Mouse (Mus musculus) urinary bladder, postnatal 14 days (tissue): ENCODE measurements at regions not wholly inside any gene's neighbourhood (a gene's known extent, or its start where the extent isn't known, plus 50 kb on each side); places are given as distances from the start of the nearest gene placed in this dataset.
"Not testable (repeated sequence)": the region's sequence is repeated elsewhere in the genome, so short reads cannot be mapped to it uniquely, and the experiment has no call there.

Source experiments
- DNase-seq: peaks from one replicate; pipeline ENCODE4 v3.0.0; 2021; ENCODE audit warnings: low spot score

DNA sequence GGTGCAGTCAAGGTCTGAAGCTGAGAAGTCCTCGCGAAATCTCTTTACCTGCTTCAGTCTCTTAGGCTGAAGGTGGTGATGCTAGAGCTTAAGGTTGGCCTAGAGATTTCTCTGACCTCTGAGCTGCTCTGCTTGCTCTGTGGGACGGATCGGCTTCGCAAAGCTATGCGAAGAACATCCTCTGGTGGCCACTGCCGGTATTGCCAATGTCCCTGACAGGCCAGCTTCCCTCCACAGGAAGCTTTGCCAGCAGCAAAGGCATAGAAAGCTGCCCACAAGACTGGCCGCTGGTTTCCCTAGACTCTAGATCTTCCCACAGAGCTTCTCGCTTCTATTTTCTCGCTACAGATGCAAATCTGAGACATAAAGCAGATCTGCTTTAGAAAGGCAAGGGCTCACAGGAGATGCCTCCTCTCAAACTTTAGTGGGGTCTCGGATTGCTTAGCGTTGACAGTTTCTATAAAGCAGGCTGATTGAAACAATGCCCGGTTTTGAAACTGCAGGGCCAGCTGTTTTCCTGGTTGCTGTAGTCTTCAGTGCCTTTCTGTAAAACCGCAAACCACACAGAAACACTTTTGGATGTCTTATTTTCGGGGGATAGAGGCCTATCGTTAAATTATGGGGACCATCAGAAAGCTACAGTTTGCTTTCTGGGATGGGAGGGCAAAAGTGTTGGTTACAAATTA, 153.7 kb downstream of the Car8 start:
- DNase-seq: peak; percentile 73

DNA sequence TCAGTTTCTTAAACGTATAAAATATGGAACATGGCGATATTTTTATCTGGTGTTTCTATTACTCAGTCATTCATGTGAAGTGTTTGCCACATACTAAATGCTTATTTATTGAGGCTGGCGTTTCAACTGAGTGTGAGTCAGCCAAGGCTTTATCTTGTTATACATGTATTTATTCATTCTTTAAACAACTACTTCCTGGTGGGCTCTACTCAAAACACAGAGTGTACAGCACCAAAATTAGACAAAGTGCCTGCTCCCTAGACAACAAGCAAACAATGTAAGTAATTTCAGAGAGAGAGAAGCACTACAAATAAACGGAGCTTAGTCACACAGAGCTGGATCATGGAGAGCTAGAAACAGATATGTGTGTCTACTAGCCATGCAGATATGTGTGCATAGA, 159.5 kb downstream of the Car8 start:
- no peak for DNase-seq

DNA sequence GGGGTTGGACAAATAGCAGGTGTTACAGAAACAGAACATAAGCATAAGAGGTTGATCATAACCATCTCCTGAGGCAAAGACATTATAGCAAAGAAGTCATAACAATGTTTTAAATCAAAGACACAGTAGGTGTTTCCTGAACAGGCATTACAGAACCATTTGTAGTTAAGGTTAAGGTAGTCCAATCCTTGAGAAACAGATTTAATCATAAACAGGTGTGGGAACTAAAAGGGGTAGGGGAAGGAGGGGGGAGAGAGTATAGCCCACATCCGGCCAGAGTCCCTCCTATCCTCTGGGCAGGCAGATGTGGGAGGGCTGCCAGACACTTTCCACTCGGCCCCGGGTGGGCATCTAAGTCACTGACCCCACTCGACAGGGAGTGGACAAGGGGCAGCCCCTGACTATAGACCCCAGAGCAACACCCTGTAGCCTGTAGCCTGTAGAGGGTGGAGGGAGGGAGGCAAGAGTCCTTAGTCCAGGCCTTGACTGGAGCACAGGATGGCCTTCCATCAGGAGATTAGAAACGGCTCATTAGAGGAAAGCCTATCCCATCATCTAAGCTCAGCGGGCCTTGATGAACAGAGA, 165.8 kb downstream of the Car8 start:
- DNase-seq: no peak

DNA sequence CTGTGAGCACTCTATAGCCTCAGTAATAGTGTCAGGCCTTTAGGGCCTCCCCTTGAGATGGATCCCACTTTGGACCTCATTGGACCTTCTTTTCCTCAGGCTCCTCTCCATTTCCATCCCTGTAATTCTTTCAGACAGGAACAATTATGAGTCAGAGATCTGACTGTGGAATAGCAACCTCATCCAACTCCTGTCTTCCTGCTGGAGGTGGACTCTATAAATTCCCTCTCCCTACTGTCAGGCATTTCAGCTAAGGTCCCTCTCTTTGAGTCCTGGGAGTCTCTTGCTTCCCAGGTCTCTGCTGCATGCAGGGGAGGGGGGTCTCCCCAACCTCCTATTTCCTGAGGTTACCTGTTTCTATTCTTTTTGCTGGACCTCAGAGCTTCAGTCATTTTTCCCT, 168.1 kb downstream of the Car8 start:
- not testable (repeated sequence) for DNase-seq

DNA sequence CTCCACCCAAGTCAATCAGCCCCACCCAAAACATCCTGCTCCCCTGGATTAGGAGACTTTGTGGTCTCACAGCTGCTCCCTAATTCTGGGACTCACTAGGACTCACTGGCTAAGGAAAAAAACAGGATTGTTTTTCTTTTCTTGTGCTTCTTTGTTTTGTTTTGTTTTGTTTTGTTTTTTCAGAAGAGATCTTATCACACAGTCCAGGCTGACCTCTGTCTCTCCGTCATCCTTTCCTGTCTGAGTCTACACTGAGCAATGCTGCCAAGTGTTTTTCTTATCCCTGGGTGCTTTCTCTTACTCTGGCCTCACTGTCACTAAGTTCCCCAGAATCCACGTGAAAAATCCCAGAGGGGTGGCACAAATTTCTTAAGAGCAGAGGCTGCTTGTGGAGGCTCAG, 170.8 kb downstream of the Car8 start:
- DNase-seq: no peak

DNA sequence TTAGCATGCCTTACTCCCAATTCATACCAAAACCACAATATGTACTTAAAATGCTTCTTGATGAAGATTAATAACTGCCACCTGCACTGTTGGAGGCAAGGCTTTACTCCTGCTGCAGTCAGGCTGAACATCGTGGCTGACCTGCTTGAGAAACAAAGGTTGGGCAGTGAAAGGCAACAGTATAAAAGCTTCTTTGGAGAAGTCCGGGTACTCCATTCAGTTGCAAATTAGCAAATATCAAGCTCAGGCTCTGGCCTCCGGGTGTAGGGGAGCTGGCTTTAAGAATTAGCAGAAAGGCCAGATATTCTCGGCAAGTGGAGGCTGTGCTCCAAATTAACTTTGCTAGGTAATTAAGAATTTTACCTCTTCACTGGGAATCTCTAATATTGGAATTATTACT, 197.1 kb downstream of the Car8 start:
- no peak for DNase-seq

DNA sequence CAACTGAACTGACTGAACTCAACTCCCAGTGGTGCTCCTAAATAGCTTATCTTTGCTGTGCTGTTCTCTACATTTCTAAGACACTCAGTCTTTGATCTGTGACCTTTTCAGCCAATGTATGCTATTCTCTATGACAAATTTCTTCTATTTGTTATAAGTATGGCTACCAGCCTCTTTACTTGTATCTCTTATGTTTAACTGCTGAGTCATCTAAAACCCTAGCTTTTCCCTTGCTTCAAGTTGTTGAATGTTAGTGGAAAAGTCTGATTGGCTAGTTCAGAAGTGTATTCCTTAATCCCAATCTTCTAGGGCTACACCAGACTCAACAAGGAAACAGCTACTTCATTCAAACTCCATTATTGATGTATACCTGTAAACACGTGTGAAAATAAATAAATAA, 201.0 kb downstream of the Car8 start:
- no peak for DNase-seq

DNA sequence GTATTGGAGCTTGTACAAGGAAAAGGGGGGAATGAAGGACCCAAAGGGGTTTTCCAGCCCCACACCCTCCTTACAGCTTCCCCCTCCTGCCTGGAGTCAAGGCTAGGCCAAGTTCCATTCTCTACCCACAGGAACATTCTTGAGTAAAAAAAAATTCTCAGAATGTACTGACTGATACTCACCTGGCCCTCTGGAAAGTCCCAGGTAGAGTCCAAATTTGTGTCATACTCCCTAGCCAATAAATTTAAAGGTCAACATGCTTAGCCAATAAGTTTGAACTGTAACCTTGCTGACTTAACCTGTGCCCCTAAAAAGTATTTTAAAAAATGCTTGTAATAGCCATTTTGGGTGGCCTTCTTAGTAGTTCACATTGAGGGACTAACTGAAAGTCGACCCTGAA, 205.4 kb downstream of the Car8 start:
- DNase-seq: not testable (repeated sequence)

DNA sequence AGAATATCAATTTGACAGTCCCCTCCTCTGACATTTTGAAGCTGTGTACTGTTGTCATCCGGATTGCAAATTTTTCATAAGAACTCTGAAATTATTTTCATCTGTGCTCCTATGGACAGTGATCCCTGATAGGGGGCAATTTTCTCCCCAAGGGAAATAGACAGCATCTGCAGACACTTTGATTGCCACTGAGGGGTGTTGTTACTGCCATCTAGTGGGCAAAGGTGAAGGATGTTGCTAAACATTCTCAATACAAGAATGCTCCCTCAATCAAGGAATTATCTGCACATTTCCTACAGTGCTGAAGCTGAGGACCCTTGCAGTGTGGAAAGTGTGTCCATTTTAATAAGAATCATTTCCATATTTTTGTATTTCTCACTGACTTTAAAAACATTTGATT, 233.7 kb downstream of the Car8 start:
- DNase-seq: peak; percentile 18

DNA sequence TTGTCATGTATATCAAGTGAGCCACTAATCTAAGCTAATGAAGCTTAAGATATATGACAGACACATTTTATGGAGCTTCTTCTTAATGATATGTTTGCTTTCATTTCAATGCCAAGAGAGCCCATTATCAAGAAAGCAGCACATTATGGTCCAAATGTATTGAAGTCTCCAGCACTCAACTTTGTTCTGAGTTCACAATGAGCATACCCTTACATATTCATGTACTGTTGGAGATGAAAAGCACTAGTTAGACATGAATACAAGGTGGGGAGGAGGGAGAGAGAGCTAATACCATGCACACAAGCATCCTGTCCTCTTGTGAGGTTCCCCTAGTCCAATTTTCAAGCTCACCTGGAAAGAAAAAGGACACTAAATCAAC, 241.3 kb downstream of the Car8 start:
- DNase-seq: no peak

DNA sequence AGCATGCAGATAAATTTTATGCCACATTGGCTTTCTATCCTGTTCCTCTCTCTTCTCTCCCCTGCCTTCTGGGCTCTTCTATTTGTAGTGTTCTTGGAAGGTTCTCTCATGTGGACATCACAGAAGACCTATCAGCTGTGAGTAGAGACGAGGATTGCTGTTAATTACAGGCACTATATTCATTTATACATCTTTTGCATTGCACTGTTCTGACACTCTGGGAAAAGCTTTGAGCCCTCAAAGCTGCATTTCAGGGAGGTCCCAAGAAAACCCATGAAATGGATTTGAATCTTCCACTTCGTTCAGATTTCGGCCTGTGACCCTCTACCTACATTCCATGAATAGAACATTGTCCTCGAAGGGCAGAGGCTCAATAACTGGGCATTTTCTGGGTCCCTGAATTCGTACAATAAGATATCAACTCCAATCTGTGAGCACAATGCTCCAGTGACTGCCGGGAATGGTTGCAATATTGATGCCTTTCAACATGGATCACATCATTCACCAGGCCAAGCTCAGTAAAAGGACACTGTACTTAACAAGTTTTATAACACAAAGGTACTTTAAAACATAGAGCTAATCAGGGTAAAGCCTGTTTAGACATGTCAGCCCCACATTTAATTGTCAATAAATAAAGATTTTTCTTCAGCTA, 241.8 kb downstream of the Car8 start:
- DNase-seq: no peak

DNA sequence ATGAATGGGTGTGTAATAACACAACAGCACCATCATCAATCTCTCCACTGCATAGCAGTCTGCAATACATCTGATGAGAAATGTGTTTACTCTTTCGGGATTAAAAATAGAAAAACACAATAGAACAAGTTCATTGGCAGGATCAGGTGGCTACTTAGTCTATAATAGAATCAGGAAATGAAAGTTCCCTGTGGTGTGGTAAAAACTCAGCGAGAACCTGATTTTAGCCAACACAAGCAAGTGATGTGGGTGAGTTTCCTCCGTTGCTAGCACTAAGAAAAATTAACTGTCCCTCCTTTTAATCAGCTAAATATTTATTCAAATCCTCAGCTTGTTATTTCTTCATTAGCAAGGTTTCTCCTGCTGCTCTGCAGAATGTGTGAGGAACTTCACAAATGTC, 245.9 kb downstream of the Car8 start:
- no peak for DNase-seq

DNA sequence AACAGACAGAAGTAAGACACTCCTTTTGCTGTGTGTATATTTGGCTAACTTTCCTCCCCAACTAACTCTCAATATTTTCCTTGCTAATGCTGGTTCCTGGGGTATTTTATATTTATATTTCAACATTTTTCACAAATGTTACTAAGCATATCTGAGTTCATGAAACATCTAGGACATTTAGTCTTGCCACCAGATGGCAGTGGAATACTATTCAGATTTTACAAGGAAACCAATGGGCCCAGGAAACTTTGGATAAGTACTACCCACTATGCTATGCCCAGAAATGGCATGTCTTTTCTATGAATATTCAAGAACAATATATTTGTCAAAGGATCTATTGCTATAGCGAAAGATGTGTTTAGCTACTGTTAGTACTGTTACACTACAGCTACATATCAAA, 251.1 kb downstream of the Car8 start:
- DNase-seq: no peak

DNA sequence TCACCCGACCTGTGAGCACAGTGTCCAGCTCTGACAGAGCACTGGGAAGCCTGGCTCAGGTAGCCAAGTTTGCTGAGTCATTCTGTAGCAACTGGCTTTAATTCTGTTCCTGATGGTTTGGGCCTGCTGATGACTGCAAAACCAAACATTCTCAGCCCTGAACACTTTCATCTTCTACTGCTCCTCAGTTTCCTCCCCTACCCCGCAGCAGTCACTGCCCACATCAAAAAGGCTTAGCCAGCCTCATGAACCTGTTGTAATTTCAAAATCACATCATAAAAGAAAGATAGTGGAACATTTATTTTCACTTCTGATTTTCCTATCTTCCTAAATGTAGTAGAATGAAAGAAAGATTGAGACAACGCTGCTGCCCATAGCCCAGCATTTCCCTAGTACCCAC, 251.5 kb downstream of the Car8 start:
- no peak for DNase-seq

DNA sequence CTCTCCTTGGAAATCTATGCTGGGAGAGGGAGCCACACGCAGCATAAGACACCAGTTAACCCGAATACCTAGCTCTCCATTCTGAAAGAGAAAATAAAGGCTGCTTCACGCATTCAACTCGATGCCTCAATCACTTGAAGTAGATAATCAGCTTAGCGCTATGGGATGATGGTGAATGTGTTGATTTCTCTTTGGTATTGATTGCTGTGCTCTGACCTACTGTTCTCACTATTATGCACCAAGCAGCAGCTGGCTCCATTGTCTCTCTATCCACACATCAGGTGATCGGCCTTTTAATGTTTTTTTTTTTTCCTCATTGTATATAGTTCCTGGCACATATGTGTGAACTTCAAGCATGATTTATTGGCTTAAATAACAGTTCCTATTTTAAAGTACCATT, 254.0 kb downstream of the Car8 start:
- no peak for DNase-seq

DNA sequence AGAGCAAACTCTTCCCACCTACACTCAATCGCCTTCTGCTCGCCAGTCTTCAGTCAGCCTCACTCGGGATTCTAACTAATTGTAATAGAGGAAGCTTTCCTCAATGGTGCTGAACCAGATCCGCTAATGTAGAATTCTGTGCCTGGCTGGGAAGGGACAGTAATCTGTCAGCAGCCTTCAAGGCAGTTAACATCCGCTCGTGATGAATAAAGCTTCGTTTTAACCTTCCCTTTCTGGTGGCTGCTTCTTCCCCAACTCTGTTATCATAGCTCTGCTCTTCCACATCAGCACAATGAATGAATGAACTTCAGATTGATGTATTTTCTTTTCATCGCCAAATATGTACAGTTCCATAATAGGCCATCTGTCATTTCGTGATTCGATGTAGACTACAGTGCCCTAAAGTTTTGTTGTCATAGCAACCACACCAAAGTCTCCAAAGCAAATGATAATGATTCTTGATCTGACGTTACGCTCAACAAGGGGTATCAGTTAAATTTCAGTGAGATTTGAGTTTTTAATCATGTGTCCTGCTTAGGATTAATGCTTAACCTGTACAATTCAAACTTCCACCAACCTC, 259.0 kb downstream of the Car8 start:
- DNase-seq: no peak

DNA sequence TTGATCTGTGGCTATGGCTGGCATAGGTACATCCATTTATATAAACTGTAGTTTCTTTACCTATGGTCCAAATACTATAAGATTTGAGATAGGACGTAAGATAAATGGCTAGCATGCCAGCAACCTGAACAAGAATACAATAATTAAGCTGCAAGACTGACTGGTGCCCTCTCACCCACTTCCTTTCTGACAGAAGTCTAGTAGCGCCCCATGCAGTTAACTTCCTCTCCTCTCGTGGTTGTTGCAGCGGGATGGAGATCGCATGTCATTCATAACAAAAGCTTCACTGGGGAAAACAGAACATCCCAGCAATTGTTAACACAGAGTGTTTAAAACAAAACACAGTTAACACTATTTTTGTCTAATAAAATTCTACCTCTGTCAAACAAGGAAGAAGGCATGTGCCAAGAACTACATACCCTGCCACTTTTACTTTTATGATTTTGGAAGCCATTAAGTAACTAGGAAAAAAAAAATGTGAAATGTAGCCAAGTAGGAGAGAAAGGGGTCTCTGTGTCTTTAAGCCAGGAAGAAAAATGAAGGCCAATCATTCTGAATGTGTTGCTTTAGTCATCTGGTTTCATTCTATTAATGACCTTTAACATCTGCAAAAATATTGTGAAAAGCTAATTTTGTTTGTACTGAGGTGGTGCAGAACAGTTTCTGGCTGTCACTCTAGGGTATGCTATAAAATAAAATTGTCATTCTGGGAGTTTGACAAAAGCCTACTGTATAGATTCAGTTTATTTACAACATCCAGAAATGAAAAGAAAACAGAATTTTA, 261.0 kb downstream of the Car8 start:
- DNase-seq: no peak

DNA sequence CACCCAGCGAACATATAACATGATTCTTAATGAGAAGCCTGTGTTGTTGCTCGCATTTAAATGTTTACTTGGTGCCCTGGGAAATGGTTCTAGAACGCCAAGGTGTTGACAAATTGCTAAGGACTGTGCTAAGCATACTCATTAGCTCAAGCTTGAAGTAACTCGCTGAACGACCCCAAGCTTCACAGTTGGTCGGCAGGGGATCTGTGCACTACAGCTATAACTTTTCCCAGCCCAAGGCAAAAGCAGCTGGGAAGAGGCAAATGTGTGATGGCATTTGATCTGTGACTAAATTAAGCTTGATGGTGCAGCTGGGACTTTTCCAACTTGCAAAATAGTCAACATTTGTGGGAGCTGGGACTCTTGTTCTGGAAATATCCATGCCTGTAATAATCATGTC, 268.6 kb downstream of the Car8 start:
- no peak for DNase-seq

DNA sequence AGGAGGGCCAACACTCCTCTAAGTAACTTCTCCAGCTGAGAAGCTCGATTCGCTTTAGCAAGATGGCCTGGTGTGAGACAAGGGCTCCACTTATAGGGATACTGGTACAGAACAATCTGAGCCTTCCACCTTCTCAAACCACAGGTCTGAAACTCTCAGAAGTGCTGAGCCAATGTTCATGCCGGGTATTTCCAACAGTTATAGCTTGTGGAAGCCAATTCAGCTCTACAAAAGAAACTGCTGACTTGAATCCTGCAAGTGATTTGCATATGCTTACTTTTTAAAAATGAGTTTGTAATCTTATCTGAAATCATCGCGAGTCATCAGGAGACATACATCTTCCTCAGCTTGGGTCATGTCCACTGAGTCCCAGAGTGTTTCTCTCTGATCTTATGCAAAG, 273.2 kb downstream of the Car8 start:
- no peak for DNase-seq

DNA sequence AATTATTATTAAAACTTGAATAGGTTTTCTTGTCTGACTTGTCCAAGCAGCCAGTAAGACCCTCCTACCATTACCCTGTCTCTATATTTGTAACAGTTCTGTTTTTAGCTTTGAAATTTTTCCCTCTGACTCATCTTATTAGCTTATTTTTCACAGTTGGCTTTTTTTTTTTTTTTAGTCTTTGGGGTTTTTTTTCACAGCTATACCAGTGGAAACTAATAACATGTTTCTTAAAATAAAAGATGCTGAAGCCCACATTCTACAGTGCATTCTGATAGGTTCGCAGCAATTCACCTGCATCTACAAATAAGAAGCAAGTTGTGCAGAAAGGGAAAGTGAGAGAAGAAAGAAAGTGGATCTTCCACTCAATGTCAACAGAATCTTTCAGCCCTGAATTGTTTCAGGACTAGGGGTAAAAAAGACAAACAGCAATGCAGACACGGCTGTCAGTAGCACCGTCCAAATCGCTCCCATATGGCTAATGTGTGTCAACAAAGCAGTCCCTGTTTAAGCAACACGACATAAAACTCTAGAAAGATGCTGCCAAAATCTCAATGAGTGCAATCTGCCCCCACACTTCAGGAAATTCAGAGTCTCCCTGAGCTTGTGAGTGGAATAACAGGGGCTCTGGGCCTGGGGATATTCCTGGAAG, 277.2 kb downstream of the Car8 start:
- no peak for DNase-seq

DNA sequence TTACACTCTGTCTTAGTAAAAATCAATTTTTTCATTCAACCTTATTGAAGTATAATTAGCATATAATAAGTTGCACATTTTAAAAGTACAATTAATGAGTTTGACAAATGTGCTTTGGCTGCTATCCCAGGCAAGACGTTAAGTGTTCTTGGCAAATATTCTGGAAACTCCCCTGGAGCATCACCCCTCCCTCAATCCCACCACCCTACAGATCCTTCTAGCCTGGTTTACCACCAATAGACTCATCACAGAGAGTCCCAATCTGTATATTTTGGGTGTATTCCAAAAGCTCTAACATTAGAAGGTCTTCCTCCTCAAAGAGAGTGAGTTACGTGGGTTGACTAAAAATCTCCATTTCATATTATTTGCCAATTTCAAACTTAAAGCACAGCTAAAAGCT, 278.5 kb downstream of the Car8 start:
- DNase-seq: no peak

DNA sequence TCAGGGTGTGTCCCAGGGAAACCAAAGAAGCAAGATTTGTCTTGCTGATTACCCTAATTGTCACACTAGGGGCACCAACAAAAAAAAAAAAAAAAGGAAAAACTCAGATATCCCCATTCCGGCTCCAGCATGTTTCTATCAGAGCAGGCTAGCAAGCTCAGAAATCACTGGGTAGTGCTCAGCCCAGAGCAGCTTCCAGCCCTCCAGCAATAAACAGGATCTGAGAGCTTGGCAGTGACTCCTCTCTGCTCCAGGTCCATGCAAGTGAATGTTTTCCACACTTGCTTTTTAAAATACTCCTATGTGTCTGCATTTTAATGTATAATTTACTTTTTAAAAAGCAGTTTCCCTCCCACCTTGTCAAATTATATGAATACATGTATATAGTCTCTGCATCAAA, 290.8 kb downstream of the Car8 start:
- DNase-seq: no peak
